Mouse (Mus musculus) ES-Bruce4 (cell line): ENCODE measurements at regions not wholly inside any gene's neighbourhood (a gene's known extent, or its start where the extent isn't known, plus 50 kb on each side); places are given as distances from the start of the nearest gene placed in this dataset.

Experiments used
- CTCF ChIP-seq: IDR thresholded peaks from one replicate; pipeline ENCODE4 v1.8.1; 2011; ENCODE audit warnings: low read depth, low read length
- EP300 ChIP-seq: IDR thresholded peaks from 2 replicates; pipeline ENCODE4 v1.6.1; 2011; ENCODE audit warnings: low read depth, low read length; ENCODE audit not compliant: insufficient read depth

DNA sequence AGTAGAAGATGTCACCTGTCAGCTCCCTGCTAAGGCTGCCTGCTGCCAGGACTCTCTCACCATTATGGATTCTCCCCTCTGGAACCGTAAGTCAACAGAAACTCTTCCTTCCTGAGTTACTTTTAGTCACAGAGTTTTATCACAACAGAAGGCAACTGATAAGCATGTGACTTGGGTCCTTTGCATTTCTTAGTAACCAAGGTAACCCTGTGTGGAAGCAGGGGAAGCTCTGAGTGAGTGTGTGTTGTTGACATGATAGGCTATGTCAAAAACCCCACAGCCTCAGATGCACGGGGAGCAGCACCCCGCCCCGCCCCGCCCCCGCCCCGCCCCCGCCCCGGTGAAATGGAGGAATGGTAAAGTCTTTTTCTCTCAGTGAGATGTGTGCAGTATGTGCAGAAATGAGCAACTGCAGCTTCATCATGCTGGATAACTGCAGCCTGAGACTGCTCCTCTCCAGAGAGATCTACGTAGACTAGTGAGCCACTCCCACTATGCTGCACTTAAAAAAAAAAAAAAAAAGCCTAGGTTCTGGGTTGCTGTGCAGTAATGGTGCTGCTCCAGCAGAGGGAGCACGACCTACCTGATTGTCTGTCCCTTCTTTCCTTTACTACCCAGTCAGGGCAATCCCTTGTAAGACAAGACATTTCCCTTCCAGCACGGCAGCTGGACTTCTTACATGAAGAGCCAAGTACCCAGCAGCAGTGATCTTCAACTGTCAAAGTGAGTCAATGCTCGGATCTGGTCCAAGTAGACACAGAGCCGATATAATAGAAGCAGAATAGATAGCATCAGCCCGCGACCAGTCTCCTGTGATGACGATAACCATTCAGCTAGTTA, 92.6 kb upstream of the Zfp706 start:
- TF ChIP-seq CTCF (peak; percentile 69), EP300 (no peak)
